Mouse (Mus musculus): Measurements from ENCODE around the gene Mcur1. TPM values are rescaled to one million over a fixed set of nuclear protein-coding genes. Genes with fewer than 3 reads are reported as not detected.

Mcur1 gene
- polyA plus RNA-seq, 1 experiment, result 23.2 TPM

- WGBS, result 87% methylated on average over 5 of the region's 5 CpGs
- DNase-seq, result no peak
- TF ChIP-seq POLR2A (IDR thresholded peaks at IDR 0.05; ENCODE audit: borderline replicate concordance, extremely low read depth, low read depth, low read length), result no peak
- no peak for TF ChIP-seq CTCF (IDR thresholded peaks at IDR 0.05; ENCODE audit: insufficient read depth, low read length)
These were observed 58.4 kb downstream of the Mcur1 start for GRCm38 (mm10) chr13:43501601-43502000.

GRCm38 (mm10) chr13:43500483-43500850, 59.5 kb downstream of the Mcur1 start:
- WGBS, result 88% methylated on average over 4 of the region's 4 CpGs

More at GRCm38 (mm10) chr13:43501601-43502000, 58.4 kb downstream of the Mcur1 start:
- Histone ChIP-seq H3K4me3 (replicated peaks; ENCODE audit: extremely low read depth, low read depth, low read length) (no peak overlapping the region), H3K4me1 (ENCODE audit: control insufficient read depth, insufficient read depth, low read length) (peaks cover 3% of the 10 kb centered on the region; the same call in 1 of the 2 replicates)

GRCm38 (mm10) chr13:43499731-43500482, 60.1 kb downstream of the Mcur1 start:
- Histone ChIP-seq H3K4me3 (replicated peaks; ENCODE audit: extremely low read depth, low read depth, low read length) (no peak overlapping the region), H3K4me1 (ENCODE audit: control insufficient read depth, insufficient read depth, low read length) (peaks cover 3% of the 10 kb centered on the region; the same call in 1 of the 2 replicates)
- WGBS, result 47% methylated on average over 7 of the region's 7 CpGs
- DNase-seq, result no peak
- TF ChIP-seq CTCF (IDR thresholded peaks at IDR 0.05; ENCODE audit: insufficient read depth, low read length) (no peak), POLR2A (IDR thresholded peaks at IDR 0.05; ENCODE audit: borderline replicate concordance, extremely low read depth, low read depth, low read length) (no peak)

More at GRCm38 (mm10) chr13:43500483-43500850, 59.5 kb downstream of the Mcur1 start:
- no peak overlapping the region for H3K4me3 ChIP-seq (replicated peaks; ENCODE audit: extremely low read depth, low read depth, low read length)
- TF ChIP-seq POLR2A (IDR thresholded peaks at IDR 0.05; ENCODE audit: borderline replicate concordance, extremely low read depth, low read depth, low read length) (no peak), CTCF (IDR thresholded peaks at IDR 0.05; ENCODE audit: insufficient read depth, low read length) (no peak)
- H3K4me1 ChIP-seq (ENCODE audit: control insufficient read depth, insufficient read depth, low read length), result peaks cover 3% of the 10 kb centered on the region; the same call in 1 of the 2 replicates
- DNase-seq, result no peak

DNA sequence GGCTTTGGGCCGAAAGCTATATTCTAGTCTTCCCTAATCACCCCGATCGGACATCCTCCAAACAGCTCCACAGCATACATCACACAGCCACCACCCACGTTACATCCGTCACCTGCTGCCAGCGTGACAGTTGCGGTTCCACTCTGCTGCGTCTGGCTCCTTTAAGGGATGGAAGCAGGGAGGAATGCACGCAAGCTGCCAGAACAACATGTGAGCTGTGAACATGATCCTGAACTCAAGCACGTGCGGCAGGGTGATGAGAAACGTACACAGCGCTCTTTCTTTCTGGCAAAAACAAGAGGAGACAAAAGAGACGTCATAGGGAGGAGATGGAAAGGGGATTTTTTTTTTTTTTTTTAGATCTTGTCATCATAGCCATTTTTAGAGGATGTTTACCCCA, 61.1 kb downstream of the Mcur1 start:
- DNase-seq, result no peak
- TF ChIP-seq POLR2A (IDR thresholded peaks at IDR 0.05; ENCODE audit: borderline replicate concordance, extremely low read depth, low read depth, low read length) (no peak), CTCF (IDR thresholded peaks at IDR 0.05; ENCODE audit: insufficient read depth, low read length) (no peak)
- Histone ChIP-seq H3K4me3 (replicated peaks; ENCODE audit: extremely low read depth, low read depth, low read length) (no peak overlapping the region), H3K4me1 (ENCODE audit: control insufficient read depth, insufficient read depth, low read length) (peaks cover 5% of the 10 kb centered on the region)
- 50% methylated on average over 14 of the region's 14 CpGs for WGBS

DNA sequence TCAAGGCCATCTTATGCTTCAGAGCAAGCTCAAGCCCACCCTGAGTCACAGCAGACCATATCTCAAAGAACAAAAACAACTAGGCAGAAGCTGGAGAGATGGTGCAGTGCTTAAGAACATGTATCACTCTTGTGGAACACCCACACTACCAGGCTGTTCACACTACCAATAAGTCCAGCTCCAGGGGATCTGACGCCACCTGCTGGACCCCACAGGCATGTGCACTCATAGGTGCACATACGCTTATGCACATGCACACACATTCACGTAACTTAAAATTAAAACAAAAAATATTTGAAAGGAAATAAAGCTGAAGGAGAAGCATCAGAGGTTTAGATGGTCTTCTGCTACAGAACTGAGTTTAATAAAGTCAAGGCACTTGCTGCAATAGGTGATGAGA, 62.2 kb downstream of the Mcur1 start:
- DNase-seq, result no peak
- WGBS, result 98% methylated on average over 3 of the region's 3 CpGs
- Histone ChIP-seq H3K4me1 (ENCODE audit: control insufficient read depth, insufficient read depth, low read length) (peaks cover 2% of the 10 kb centered on the region; the same call in 1 of the 2 replicates), H3K4me3 (replicated peaks; ENCODE audit: extremely low read depth, low read depth, low read length) (no peak overlapping the region)
- no peak for TF ChIP-seq CTCF (IDR thresholded peaks at IDR 0.05; ENCODE audit: insufficient read depth, low read length)
- no peak for TF ChIP-seq POLR2A (IDR thresholded peaks at IDR 0.05; ENCODE audit: borderline replicate concordance, extremely low read depth, low read depth, low read length)

- no peak for DNase-seq
- TF ChIP-seq CTCF (IDR thresholded peaks at IDR 0.05; ENCODE audit: insufficient read depth, low read length), result no peak
- TF ChIP-seq POLR2A (IDR thresholded peaks at IDR 0.05; ENCODE audit: borderline replicate concordance, extremely low read depth, low read depth, low read length), result no peak
- 23% methylated on average over 2 of the region's 2 CpGs for WGBS
- H3K4me3 ChIP-seq (replicated peaks; ENCODE audit: extremely low read depth, low read depth, low read length), result no peak overlapping the region
- H3K4me1 ChIP-seq (ENCODE audit: control insufficient read depth, insufficient read depth, low read length), result peaks cover 2% of the 10 kb centered on the region; the same call in 1 of the 2 replicates
These were observed 63.3 kb downstream of the Mcur1 start for GRCm38 (mm10) chr13:43496660-43497059.

DNA sequence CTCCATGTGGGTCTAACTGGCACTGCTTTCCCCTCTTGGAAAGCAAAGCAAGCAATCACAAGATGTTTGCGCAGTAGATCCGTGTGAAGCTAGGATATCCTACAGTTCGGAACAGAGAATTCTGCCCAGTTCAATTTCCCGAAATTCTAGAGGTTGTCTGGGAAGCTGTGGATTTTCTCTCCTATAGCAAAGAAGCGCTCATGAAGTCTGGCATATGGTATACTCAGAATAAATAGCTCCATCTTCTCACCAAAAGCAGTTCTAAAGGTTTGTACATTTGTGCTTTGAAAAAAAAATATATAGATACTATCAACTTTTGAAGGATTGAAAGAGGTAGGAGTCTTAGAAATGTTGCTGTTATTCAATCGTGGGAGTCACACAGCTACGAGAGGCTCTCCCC, 64.3 kb downstream of the Mcur1 start:
- no peak for DNase-seq
- no peak overlapping the region for H3K4me3 ChIP-seq (replicated peaks; ENCODE audit: extremely low read depth, low read depth, low read length)
- TF ChIP-seq POLR2A (IDR thresholded peaks at IDR 0.05; ENCODE audit: borderline replicate concordance, extremely low read depth, low read depth, low read length) (no peak), CTCF (IDR thresholded peaks at IDR 0.05; ENCODE audit: insufficient read depth, low read length) (no peak)
- H3K4me1 ChIP-seq (ENCODE audit: control insufficient read depth, insufficient read depth, low read length), result peaks cover 2% of the 10 kb centered on the region; the same call in 1 of the 2 replicates
- 90% methylated on average over 7 of the region's 7 CpGs for WGBS

GRCm38 (mm10) chr13:43493725-43494124, 66.3 kb downstream of the Mcur1 start:
- DNase-seq, result no peak
- TF ChIP-seq CTCF (IDR thresholded peaks at IDR 0.05; ENCODE audit: insufficient read depth, low read length) (no peak), POLR2A (IDR thresholded peaks at IDR 0.05; ENCODE audit: borderline replicate concordance, extremely low read depth, low read depth, low read length) (no peak)
- Histone ChIP-seq H3K4me1 (ENCODE audit: control insufficient read depth, insufficient read depth, low read length) (peaks cover 2% of the 10 kb centered on the region; the same call in 1 of the 2 replicates), H3K4me3 (replicated peaks; ENCODE audit: extremely low read depth, low read depth, low read length) (no peak overlapping the region)
- WGBS, result 68% methylated on average over 7 of the region's 7 CpGs

- DNase-seq, result no peak
- H3K4me3 ChIP-seq (replicated peaks; ENCODE audit: extremely low read depth, low read depth, low read length), result no peak overlapping the region
- no peak for TF ChIP-seq CTCF (IDR thresholded peaks at IDR 0.05; ENCODE audit: insufficient read depth, low read length)
- TF ChIP-seq POLR2A (IDR thresholded peaks at IDR 0.05; ENCODE audit: borderline replicate concordance, extremely low read depth, low read depth, low read length), result no peak
- peaks cover 2% of the 10 kb centered on the region; the same call in 1 of the 2 replicates for H3K4me1 ChIP-seq (ENCODE audit: control insufficient read depth, insufficient read depth, low read length)
- WGBS, result 65% methylated on average over 11 of the region's 11 CpGs
These were observed 66.9 kb downstream of the Mcur1 start for GRCm38 (mm10) chr13:43493058-43493481.

Other genes with a start within 250 kb of the Mcur1 start
- gene Sirt5, start 194.7 kb downstream of the Mcur1 start, polyA plus RNA-seq (2012; rRNA removed), result 8.4 and 8.9 TPM in 2 replicates
- 45.6 and 65.6 TPM in 2 replicates for gene Nol7, start 161.8 kb downstream of the Mcur1 start, polyA plus RNA-seq (2012; rRNA removed)
- 17.1 and 17.7 TPM in 2 replicates for gene Ranbp9, start 78.9 kb downstream of the Mcur1 start, polyA plus RNA-seq (2012; rRNA removed)
- gene Rnf182, start 55.5 kb upstream of the Mcur1 start, polyA plus RNA-seq (2012; rRNA removed), result 0.07 TPM in 1 of 2 replicates, not detected in the other
- gene Cd83, start 224.6 kb upstream of the Mcur1 start, polyA plus RNA-seq (2012; rRNA removed), result 6.9 and 7.5 TPM in 2 replicates